Mouse (Mus musculus): ENCODE measurements around the gene Noxa1.

The Noxa1 gene

GRCm38 (mm10) chr2:25095109-25095850 is at the start of gene Noxa1:
Gene Noxa1, minus strand, starts transcription at chr2:25095149.
- no peak for DNase-seq

- DNase-seq, result peak in 1 of 2 experiments; percentile 16
These were observed 47.0 kb upstream of the Noxa1 start for GRCm38 (mm10) chr2:25141921-25142320.

- no peak for DNase-seq
These were observed 46.2 kb upstream of the Noxa1 start for GRCm38 (mm10) chr2:25141185-25141584.

- no peak for DNase-seq
These were observed 42.9 kb upstream of the Noxa1 start for GRCm38 (mm10) chr2:25137832-25138231.

GRCm38 (mm10) chr2:25131601-25132000 is 36.7 kb upstream of the Noxa1 start:
- DNase-seq, result no peak

GRCm38 (mm10) chr2:25128072-25128471 is 33.1 kb upstream of the Noxa1 start:
- DNase-seq, result no peak

GRCm38 (mm10) chr2:25127206-25127605 is 32.3 kb upstream of the Noxa1 start:
- DNase-seq, result peak; percentile 61 to 92

GRCm38 (mm10) chr2:25126011-25127010 is 31.4 kb upstream of the Noxa1 start:
- DNase-seq, result no peak

GRCm38 (mm10) chr2:25125146-25125545 is 30.2 kb upstream of the Noxa1 start:
- no peak for DNase-seq

GRCm38 (mm10) chr2:25124411-25124810 is 29.5 kb upstream of the Noxa1 start:
- DNase-seq, result no peak

GRCm38 (mm10) chr2:25123527-25123926 is 28.6 kb upstream of the Noxa1 start:
- DNase-seq, result no peak

- DNase-seq, result no peak
These were observed 27.7 kb upstream of the Noxa1 start for GRCm38 (mm10) chr2:25122666-25123065.

GRCm38 (mm10) chr2:25120963-25121362 is 26.0 kb upstream of the Noxa1 start:
- no peak for DNase-seq

- no peak for DNase-seq
These were observed 20.5 kb upstream of the Noxa1 start for GRCm38 (mm10) chr2:25115442-25115841.

GRCm38 (mm10) chr2:25114308-25114707 is 19.4 kb upstream of the Noxa1 start:
- DNase-seq, result no peak

- DNase-seq, result peak; percentile 27 to 48
These were observed 16.3 kb upstream of the Noxa1 start for GRCm38 (mm10) chr2:25111184-25111791.

- peak; percentile 90 to 92 for DNase-seq
These were observed 15.7 kb upstream of the Noxa1 start for GRCm38 (mm10) chr2:25110505-25111183.

GRCm38 (mm10) chr2:25109487-25109886 is 14.5 kb upstream of the Noxa1 start:
- DNase-seq, result no peak

GRCm38 (mm10) chr2:25106045-25106444 is 11.1 kb upstream of the Noxa1 start:
- DNase-seq, result peak in 1 of 2 experiments; percentile 12

GRCm38 (mm10) chr2:25104122-25104521 is 9.2 kb upstream of the Noxa1 start:
- no peak for DNase-seq

- no peak for DNase-seq
These were observed 4.8 kb upstream of the Noxa1 start for GRCm38 (mm10) chr2:25099703-25100102.

GRCm38 (mm10) chr2:25098956-25099355 is 4.0 kb upstream of the Noxa1 start:
- peak; percentile 30 to 70 for DNase-seq

Measured in kidney, postnatal 36 days (tissue).